Mouse (Mus musculus) effector memory CD4-positive, alpha-beta T cell, adult 5 months (primary cell): Measurements from ENCODE around the gene Fgf11. TPM values are rescaled to one million over a fixed set of nuclear protein-coding genes. Genes with fewer than 3 reads are reported as not detected.

Experiments
- polyA plus RNA-seq: library from polyadenylated mRNA; unstranded; fragments of 100-300 nt; shearing (Covaris generic); gene quantifications from one replicate; pipeline ENCODE4 v1.2.1, GENCODE M21; 2017

Fgf11 gene
- not detected for polyA plus RNA-seq

GRCm38 (mm10) chr11:69801379-69801977 is at the start of gene Fgf11:
Gene Fgf11, minus strand, starts transcription at chr11:69801857.

GRCm38 (mm10) chr11:69846198-69846680 is 44.6 kb upstream of the Fgf11 start, which contains the start of gene Plscr3:
Gene Plscr3, plus strand, starts transcription at chr11:69846376.

DNA sequence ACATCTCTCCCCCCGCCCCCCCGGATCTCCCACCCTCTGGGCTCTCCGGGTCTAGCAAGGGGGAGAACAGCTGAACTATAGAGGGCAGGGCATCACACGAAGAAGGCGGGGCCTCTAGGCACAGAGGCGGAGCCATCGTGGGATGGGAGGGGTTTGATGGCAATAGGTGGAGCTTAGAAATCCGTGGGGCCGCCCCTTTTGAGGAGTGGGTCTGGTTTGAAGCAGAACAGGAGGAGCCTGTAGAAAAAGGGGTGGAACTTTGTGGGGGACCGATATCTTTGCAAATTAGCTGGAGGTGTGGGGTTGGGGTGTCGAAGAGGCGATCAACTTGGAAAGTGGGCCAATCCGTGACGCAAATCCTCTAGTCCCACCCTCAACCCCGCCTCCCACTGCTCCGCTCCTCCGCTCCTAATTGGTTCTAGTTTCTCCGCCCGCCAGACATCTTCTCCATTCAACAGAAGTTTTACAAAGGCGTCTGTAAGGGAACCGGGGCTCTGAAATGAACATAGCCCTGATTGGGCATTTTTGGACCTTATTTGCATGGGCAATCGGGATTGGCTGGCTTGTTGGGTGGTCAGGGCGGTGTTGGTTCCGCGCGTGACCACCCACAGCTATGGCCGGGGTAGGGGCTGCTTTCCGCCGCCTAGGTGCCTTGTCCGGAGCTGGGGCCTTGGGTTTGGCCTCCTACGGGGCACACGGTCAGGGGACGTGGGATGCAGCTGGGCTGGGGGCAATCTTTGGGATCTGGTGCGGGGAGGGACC is 36.5 kb upstream of the Fgf11 start, which contains the start of gene Tmem256:
Gene Tmem256, plus strand, starts transcription at position 563 of the 762 bp plus-strand sequence.

GRCm38 (mm10) chr11:69837604-69837951 is 35.9 kb upstream of the Fgf11 start, which contains the start of gene Nlgn2:
Gene Nlgn2, minus strand, starts transcription at chr11:69837784.

DNA sequence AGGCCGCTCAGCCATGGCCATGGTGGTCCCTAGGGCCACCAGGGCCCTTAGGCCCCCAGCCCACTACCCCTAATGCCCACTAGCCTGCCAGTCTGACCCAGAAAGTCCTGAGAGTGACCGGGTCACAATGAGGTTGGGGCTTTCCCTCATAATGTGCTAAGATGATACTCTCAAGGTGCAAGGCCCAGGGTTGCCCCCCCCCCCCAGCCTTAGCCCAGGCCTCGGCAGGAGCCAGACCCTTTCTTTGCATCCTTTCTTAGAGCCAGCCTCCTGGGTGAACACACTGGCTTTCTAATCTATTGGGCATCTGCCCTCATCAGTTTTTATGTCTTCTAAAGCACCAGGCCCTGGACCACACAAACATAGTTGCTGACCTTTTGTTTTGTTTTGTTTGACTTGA is 20.4 kb upstream of the Fgf11 start, which contains the start of gene Spem1:
Gene Spem1, minus strand, starts transcription at position 101 of the 400 bp plus-strand sequence.

GRCm38 (mm10) chr11:69818365-69818764 is 16.7 kb upstream of the Fgf11 start, which contains the start of gene Spem2:
Gene Spem2, minus strand, starts transcription at chr11:69818465.

DNA sequence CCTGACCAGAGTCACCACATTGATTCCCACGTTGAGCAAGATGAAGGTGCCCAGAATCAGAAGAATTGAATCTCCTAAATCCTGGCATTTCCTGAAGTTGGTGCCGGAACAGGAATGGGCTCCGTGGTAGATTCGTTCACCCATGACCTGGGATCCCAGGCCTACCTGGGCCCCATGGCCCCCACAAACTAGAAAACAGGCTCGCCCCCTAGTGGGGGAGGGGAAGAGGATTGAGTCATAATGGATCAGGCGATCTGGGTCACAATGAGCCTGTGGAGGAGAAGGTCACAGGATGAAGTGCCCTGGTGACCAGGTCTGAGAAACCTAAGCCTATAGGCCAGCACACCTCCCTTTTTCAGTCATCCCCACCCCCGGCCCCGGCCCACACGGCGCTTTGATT is 13.5 kb upstream of the Fgf11 start, which contains the start of gene Gm39566:
Gene Gm39566, minus strand, starts transcription at position 144 of the 400 bp plus-strand sequence.

DNA sequence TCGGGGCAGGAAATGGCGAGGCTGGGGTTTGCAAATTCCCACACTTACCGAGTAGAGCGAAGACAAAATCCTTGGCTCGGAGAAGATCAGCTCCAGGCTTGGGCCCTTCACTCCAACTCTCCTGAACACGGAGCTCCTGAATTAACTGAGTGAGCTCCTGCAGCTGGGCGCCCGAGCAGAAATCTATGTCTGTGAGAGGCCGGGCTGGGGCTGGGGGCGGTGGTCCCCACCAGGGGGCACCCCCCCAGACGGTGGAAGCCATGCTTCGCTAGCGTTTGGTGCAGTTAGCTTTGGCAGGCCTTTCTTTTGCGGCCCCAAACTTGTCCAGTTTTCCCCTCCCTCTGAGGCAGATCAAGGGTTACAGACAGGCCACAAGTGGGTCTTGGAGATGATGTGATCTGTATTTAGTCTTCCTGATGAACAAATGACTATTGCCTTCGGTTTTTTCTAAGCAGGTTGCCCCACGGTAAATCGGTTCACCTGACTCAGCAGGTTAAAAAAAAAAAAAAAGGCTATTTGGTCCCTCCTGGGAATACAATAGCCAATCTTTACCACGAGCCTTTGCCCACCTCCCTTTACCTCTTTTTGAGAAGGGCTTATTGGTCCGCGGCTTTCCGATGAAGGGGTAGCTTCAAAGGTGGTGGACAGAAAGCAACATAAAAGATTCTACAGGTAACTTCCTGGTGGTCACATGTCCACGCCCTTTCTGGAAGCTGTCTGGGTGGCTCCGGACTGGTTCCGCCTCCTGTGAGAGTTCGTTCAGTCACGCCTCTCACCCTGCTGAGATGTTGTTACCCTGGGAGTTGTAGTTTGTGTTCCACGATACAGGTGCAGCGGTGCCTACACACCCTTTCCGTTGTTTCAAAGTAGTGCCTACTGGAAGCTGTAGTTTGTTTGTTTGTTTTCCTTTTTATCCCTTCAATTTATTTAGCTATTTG is 3.6 kb upstream of the Fgf11 start, which contains the start of gene Tmem102:
Gene Tmem102, minus strand, starts transcription at position 653 of the 938 bp plus-strand sequence.

GRCm38 (mm10) chr11:69795168-69795982 is 6.3 kb downstream of the Fgf11 start, which contains the start of gene Chrnb1:
Gene Chrnb1, minus strand, starts transcription at chr11:69795943.

DNA sequence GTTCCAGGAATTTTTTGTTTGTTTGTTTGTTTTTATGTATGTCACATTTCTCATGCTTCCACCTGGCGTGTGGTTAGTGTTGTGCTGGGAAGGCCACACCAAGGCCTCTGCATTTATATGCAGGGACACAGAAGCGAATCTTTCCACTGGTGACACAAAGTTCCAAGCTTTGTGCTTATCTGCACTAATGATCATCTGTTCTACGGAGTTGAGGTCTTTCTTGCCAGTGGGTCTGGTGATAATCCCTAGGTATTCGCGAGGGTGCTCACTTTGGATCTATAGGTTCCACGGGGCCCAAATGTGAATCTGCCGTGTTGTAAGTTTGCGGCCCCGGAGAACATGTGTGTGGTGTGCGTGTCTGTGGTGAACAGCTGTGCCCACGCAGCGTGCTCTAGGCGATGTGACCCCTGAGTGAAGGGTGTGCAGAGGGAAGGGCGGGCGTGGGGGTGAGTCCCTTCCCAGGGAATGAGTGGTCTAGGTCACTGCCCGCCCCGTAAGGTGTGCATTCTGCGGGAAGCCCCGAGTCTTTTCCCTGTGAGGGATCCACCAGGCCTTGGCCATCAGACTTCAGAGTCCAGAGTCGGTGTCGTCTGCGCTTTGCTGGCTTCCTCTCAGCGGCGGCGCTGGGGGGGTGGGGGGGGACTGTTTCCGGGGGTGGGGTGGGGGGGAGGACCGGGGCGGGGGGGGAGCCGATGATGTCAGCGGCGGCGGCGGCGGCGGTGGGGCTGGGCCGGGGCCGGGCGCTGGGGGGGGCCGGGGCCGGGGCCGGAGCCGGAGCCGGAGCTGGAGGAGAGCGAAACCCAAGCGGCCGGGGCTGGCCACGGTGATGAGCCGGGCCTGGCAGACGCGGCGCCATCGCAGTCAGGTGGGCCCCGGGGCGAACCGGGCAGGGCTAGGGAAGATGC is 36.2 kb downstream of the Fgf11 start, which contains the start of gene Zbtb4:
Gene Zbtb4, plus strand, starts transcription at position 692 of the 905 bp plus-strand sequence.

GRCm38 (mm10) chr11:69761868-69762267 is 39.8 kb downstream of the Fgf11 start, which contains the start of gene Slc35g3:
Gene Slc35g3, minus strand, starts transcription at chr11:69761968.

DNA sequence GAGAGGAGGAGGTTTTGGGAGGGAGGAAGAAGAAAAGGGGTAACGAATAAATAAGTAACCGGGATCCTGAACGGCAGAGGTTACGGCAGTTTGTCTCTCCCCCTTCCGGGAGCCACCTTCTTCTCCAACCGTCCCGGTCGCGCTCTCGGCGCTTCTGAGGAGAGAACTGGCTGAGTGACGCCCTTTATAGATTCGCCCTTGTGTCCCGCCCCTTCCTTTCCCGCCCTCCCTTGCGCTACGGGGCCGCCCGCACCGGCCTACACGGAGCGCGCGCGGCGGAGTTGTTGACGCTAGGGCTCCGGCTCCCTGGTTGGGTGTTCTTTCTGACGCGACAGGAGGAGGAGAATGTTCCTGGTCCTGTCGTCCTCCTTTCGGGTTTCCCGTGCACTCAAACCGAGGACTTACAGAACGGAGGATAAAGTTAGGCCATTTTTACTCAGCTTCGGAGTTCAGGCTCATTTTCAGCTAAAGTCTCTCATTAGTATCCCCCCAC is 43.1 kb downstream of the Fgf11 start, which contains the start of gene Polr2a:
Gene Polr2a, minus strand, starts transcription at position 160 of the 493 bp plus-strand sequence.

Other genes with a start within 250 kb of the Fgf11 start
- gene Efnb3, start 241.7 kb downstream of the Fgf11 start, polyA plus RNA-seq, result not detected
- gene Wrap53, start 221.6 kb downstream of the Fgf11 start, polyA plus RNA-seq, result 11.0 TPM
- 180 TPM for gene Trp53, start 221.5 kb downstream of the Fgf11 start, polyA plus RNA-seq
- gene Atp1b2, start 195.9 kb downstream of the Fgf11 start, polyA plus RNA-seq, result not detected
- not detected for gene Shbg, start 184.0 kb downstream of the Fgf11 start, polyA plus RNA-seq
- gene Sat2, start 179.8 kb downstream of the Fgf11 start, polyA plus RNA-seq, result not detected
- 70.3 TPM for gene Fxr2, start 168.9 kb downstream of the Fgf11 start, polyA plus RNA-seq
- not detected for gene Sox15, start 146.5 kb downstream of the Fgf11 start, polyA plus RNA-seq
- gene Mpdu1, start 139.2 kb downstream of the Fgf11 start, polyA plus RNA-seq, result 39.4 TPM
- gene Cd68, start 135.7 kb downstream of the Fgf11 start, polyA plus RNA-seq, result 4.3 TPM
- gene Eif4a1, start 129.4 kb downstream of the Fgf11 start, polyA plus RNA-seq, result 908 TPM
- 32.0 TPM for gene Senp3, start 119.8 kb downstream of the Fgf11 start, polyA plus RNA-seq
- gene Tnfsf13, start 116.1 kb downstream of the Fgf11 start, polyA plus RNA-seq, result not detected
- gene Tnfsf12, start 106.0 kb downstream of the Fgf11 start, polyA plus RNA-seq, result not detected
- gene Tnfsfm13, start 105.8 kb downstream of the Fgf11 start, polyA plus RNA-seq, result not detected
- 60.5 TPM for gene Polr2a, start 43.2 kb downstream of the Fgf11 start, polyA plus RNA-seq
- not detected for gene Slc35g3, start 39.9 kb downstream of the Fgf11 start, polyA plus RNA-seq
- 7.6 TPM for gene Zbtb4, start 35.9 kb downstream of the Fgf11 start, polyA plus RNA-seq
- gene Chrnb1, start 5.9 kb downstream of the Fgf11 start, polyA plus RNA-seq, result 1.4 TPM
- gene Tmem102, start 3.8 kb upstream of the Fgf11 start, polyA plus RNA-seq, result not detected
- not detected for gene Gm39566, start 13.4 kb upstream of the Fgf11 start, polyA plus RNA-seq
- not detected for gene Spem2, start 16.6 kb upstream of the Fgf11 start, polyA plus RNA-seq
- gene Spem1, start 20.3 kb upstream of the Fgf11 start, polyA plus RNA-seq, result not detected
- not detected for gene Nlgn2, start 35.9 kb upstream of the Fgf11 start, polyA plus RNA-seq
- 42.5 TPM for gene Tmem256, start 36.7 kb upstream of the Fgf11 start, polyA plus RNA-seq
- 9.2 TPM for gene Plscr3, start 44.5 kb upstream of the Fgf11 start, polyA plus RNA-seq
- not detected for gene Tnk1, start 56.9 kb upstream of the Fgf11 start, polyA plus RNA-seq
- gene Tmem95, start 76.2 kb upstream of the Fgf11 start, polyA plus RNA-seq, result not detected
- gene Kctd11, start 79.5 kb upstream of the Fgf11 start, polyA plus RNA-seq, result 0.11 TPM
- gene Acap1, start 93.7 kb upstream of the Fgf11 start, polyA plus RNA-seq, result 462 TPM
- gene 2810408A11Rik, start 99.1 kb upstream of the Fgf11 start, polyA plus RNA-seq, result 0.80 TPM
- gene Neurl4, start 99.2 kb upstream of the Fgf11 start, polyA plus RNA-seq, result 5.4 TPM
- 200 TPM for gene Gps2, start 112.0 kb upstream of the Fgf11 start, polyA plus RNA-seq
- gene Eif5a, start 120.1 kb upstream of the Fgf11 start, polyA plus RNA-seq, result 977 TPM
- not detected for gene Ybx2, start 133.9 kb upstream of the Fgf11 start, polyA plus RNA-seq
- gene Slc2a4, start 146.3 kb upstream of the Fgf11 start, polyA plus RNA-seq, result not detected
- gene Cldn7, start 162.9 kb upstream of the Fgf11 start, polyA plus RNA-seq, result not detected
- gene Ctdnep1, start 179.3 kb upstream of the Fgf11 start, polyA plus RNA-seq, result 41.4 TPM
- gene Elp5, start 180.7 kb upstream of the Fgf11 start, polyA plus RNA-seq, result 50.5 TPM
- 366 TPM for gene Gabarap, start 189.3 kb upstream of the Fgf11 start, polyA plus RNA-seq
- gene Phf23, start 193.9 kb upstream of the Fgf11 start, polyA plus RNA-seq, result 52.0 TPM
- gene Dvl2, start 198.7 kb upstream of the Fgf11 start, polyA plus RNA-seq, result 20.9 TPM
- 83.6 TPM for gene Acadvl, start 213.6 kb upstream of the Fgf11 start, polyA plus RNA-seq
- gene Dlg4, start 215.1 kb upstream of the Fgf11 start, polyA plus RNA-seq, result 4.6 TPM